Mouse (Mus musculus) lung, embryonic 14.5 days (tissue): Measurements from ENCODE around the gene Gabrr2. TPM values are rescaled to one million over a fixed set of nuclear protein-coding genes. Genes with fewer than 3 reads are reported as not detected.
"Not testable (repeated sequence)": the region's sequence is repeated elsewhere in the genome, so short reads cannot be mapped to it uniquely, and the experiment has no call there.

Experiments used
- ATAC-seq: fragments of 200-750 bp; cut with Nextera tagmentation; 2 replicates; pipeline ENCODE4 v1.8.0; 2017; ENCODE audit warnings: mild to moderate bottlenecking, moderate TSS enrichment, moderate library complexity; ENCODE audit not compliant: insufficient read depth
- DNase-seq: peaks from one replicate; pipeline ENCODE4 v3.0.0-alpha.2; 2015
- H3K27ac ChIP-seq: fragments of 300-500 bp; sonication (generic); 2 replicates; pipeline ENCODE4 v1.5.1; 2014; ENCODE audit warnings: low read depth, mild to moderate bottlenecking, moderate library complexity
- H3K27me3 ChIP-seq: fragments of 300-500 bp; sonication (generic); 2 replicates; pipeline ENCODE4 v1.6.1; 2014; ENCODE audit warnings: low read length, control low read depth; ENCODE audit not compliant: insufficient read depth
- H3K36me3 ChIP-seq: fragments of 300-500 bp; sonication (generic); 2 replicates; pipeline ENCODE4 v1.6.1; 2014; ENCODE audit warnings: control low read depth; ENCODE audit not compliant: insufficient read depth
- H3K4me1 ChIP-seq: fragments of 300-500 bp; sonication (generic); 2 replicates; pipeline ENCODE4 v1.6.1; 2014; ENCODE audit warnings: antibody characterized with exemption, control low read depth; ENCODE audit not compliant: insufficient read depth
- H3K4me2 ChIP-seq: fragments of 300-500 bp; sonication (generic); 2 replicates; pipeline ENCODE4 v1.6.1; 2014; ENCODE audit warnings: mild to moderate bottlenecking
- H3K4me3 ChIP-seq: fragments of 300-500 bp; sonication (generic); 2 replicates; pipeline ENCODE4 v1.5.1; 2014; ENCODE audit warnings: low read depth, low read length
- H3K9ac ChIP-seq: fragments of 300-500 bp; sonication (generic); 2 replicates; pipeline ENCODE4 v1.6.1; 2014
- H3K9me3 ChIP-seq: fragments of 300-500 bp; sonication (generic); 2 replicates; pipeline ENCODE4 v1.6.1; 2016; ENCODE audit warnings: low read depth, low read length, control low read depth
- CTCF ChIP-seq: IDR thresholded peaks from 2 replicates; pipeline ENCODE4 v1.5.1; 2016; ENCODE audit warnings: antibody characterized with exemption, low read depth
- WGBS: fragments of 180-500 bp; shearing (Covaris S2); extraction: QIAGEN DNeasy Blood & Tissue Kit; methylation state at CpG from one replicate; pipeline ENCODE4 v1.1.7; 2014; 5-methylcytosine and 5-hydroxymethylcytosine counted together
- polyA plus RNA-seq: library from polyadenylated mRNA; unstranded; fragments of >200 nt; fragmentation: Nextera tagmentation; extraction: Ambion mirVana; gene quantifications from 2 replicates; pipeline ENCODE4 v1.2.1, GENCODE M21; 2014

The Gabrr2 gene
- polyA plus RNA-seq, 1 experiment from 2014 or later: 0.28 TPM

GRCm38 (mm10) chr4:33119118-33119517 lies 56.3 kb downstream of the Gabrr2 start:
- H3K4me1 ChIP-seq, H3K27ac ChIP-seq, H3K27me3 ChIP-seq, ATAC-seq, H3K9ac ChIP-seq, H3K9me3 ChIP-seq, H3K4me2 ChIP-seq, H3K36me3 ChIP-seq, H3K4me3 ChIP-seq: not testable (repeated sequence)
- TF ChIP-seq CTCF: peak; percentile 75
- DNase-seq: peak; percentile 95
- WGBS: 2% methylated on average over 3 of the region's 3 CpGs

DNA sequence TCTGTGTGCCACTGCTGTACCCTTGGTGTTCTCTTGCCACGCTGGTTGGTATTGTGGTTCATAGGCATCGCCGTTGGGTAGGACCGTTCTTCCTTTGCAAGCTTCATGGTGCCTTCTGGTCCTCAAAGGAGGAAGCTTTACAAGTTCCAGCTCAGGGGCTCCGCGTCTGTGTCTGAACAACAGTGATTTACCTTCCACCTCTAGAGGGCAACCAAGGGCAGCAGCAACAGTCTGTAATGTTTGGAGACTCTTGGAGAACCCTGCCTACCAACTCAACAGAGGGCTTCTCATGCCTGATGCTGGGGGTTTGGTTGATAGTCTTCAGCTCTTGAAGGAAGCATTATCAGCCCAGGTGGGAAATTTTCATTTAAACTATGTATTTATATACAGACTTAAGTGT lies 61.7 kb downstream of the Gabrr2 start:
- no peak for ATAC-seq
- H3K9me3 ChIP-seq: no peaks in the 10 kb centered on the region
- H3K4me1 ChIP-seq: no peaks in the 10 kb centered on the region
- peak; percentile 66 for TF ChIP-seq CTCF
- 75% methylated on average over 6 of the region's 6 CpGs for WGBS
- no peak overlapping the region for H3K4me2 ChIP-seq
- no peaks in the 10 kb centered on the region for H3K36me3 ChIP-seq
- no peak overlapping the region for H3K4me3 ChIP-seq
- H3K27ac ChIP-seq: no peak overlapping the region
- H3K27me3 ChIP-seq: no peaks in the 10 kb centered on the region
- H3K9ac ChIP-seq: no peak overlapping the region
- peak; percentile 64 for DNase-seq

GRCm38 (mm10) chr4:33125409-33126084 lies 62.7 kb downstream of the Gabrr2 start:
- H3K27ac ChIP-seq: no peak overlapping the region

DNA sequence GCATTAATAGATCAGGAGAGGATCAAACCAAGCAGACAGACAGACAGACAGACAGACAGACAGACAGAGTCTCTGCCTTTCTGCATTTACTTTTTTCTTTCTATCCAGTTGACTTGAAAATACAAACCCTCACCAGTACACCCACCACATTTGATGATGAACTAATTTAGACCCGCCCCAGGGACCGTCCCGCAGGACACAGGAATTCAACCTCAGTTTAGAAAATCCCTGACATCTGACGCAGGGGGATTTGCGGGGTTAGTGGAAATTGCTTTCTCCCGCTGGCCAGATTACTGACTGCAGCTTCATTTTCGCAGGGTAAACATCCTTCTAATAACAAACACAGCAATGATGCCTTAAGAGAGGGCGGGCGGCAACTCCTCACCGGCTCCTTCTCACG lies 69.4 kb downstream of the Gabrr2 start, which contains the start of gene Gabrr1:
Gabrr1 (plus strand) TSS at position 301 of the 400 bp plus-strand sequence.
- Histone ChIP-seq H3K27me3 (no peaks in the 10 kb centered on the region), H3K4me2 (no peak within 1 kb of the TSS), H3K9ac (no peak within 1 kb of the TSS), H3K9me3 (no peaks in the 10 kb centered on the region), H3K36me3 (no peaks in the 10 kb centered on the region), H3K4me3 (no peak within 1 kb of the TSS), H3K27ac (no peak within 1 kb of the TSS), H3K4me1 (no peaks in the 10 kb centered on the region)
- ATAC-seq (no peak), DNase-seq (no peak)
- 48% methylated on average over 11 of the region's 11 CpGs for WGBS
- TF ChIP-seq CTCF: no peak

More at GRCm38 (mm10) chr4:33125409-33126084, 62.7 kb downstream of the Gabrr2 start:
- no peaks in the 10 kb centered on the region for H3K9me3 ChIP-seq
- no peak overlapping the region for H3K4me2 ChIP-seq
- WGBS: 51% methylated on average over 10 of the region's 10 CpGs
- H3K4me3 ChIP-seq: no peak overlapping the region
- H3K27me3 ChIP-seq: no peaks in the 10 kb centered on the region
- ATAC-seq: no peak
- H3K9ac ChIP-seq: no peak overlapping the region
- H3K4me1 ChIP-seq: no peaks in the 10 kb centered on the region
- TF ChIP-seq CTCF: no peak
- DNase-seq: peak; percentile 28
- H3K36me3 ChIP-seq: no peaks in the 10 kb centered on the region

Other genes starting within 250 kb of the Gabrr2 start
- gene Ankrd6, start 112.2 kb upstream of the Gabrr2 start, polyA plus RNA-seq: 4.0 and 4.7 TPM in 2 replicates
- 1.8 and 2.7 TPM in 2 replicates for gene Rragd, start 80.0 kb upstream of the Gabrr2 start, polyA plus RNA-seq
- 50.7 and 57.4 TPM in 2 replicates for gene Ube2j1, start 31.6 kb upstream of the Gabrr2 start, polyA plus RNA-seq
- gene Gabrr1, start 69.5 kb downstream of the Gabrr2 start, polyA plus RNA-seq: not detected in 2 replicates
- 0.70 and 0.99 TPM in 2 replicates for gene Pm20d2, start 126.7 kb downstream of the Gabrr2 start, polyA plus RNA-seq
- gene Srsf12, start 146.0 kb downstream of the Gabrr2 start, polyA plus RNA-seq: 3.4 and 3.6 TPM in 2 replicates
- 123 and 127 TPM in 2 replicates for gene Pnrc1, start 227.2 kb downstream of the Gabrr2 start, polyA plus RNA-seq
- 23.9 and 27.4 TPM in 2 replicates for gene Rngtt, start 247.3 kb downstream of the Gabrr2 start, polyA plus RNA-seq